Mouse (Mus musculus) stomach, embryonic 14.5 days (tissue): ENCODE data around the gene Olfr569. TPM values are rescaled to one million over a fixed set of nuclear protein-coding genes. Genes with fewer than 3 reads are reported as not detected.

Experiments
- ATAC-seq: fragments of 200-750 bp; cut with Nextera tagmentation; 2 replicates; pipeline ENCODE4 v1.8.0; 2017; ENCODE audit warnings: low read depth, moderate TSS enrichment; ENCODE audit not compliant: insufficient number of reproducible peaks, insufficient read depth, low FRiP score
- H3K27ac ChIP-seq: fragments of 300-500 bp; sonication (generic); 2 replicates; pipeline ENCODE4 v1.5.1; 2014; ENCODE audit warnings: mild to moderate bottlenecking, low read length, moderate library complexity, mixed read lengths
- H3K27me3 ChIP-seq: fragments of 300-500 bp; sonication (generic); 2 replicates; pipeline ENCODE4 v1.6.1; 2014; ENCODE audit warnings: low read length, control low read depth, mixed read lengths; ENCODE audit not compliant: control insufficient read depth, insufficient read depth
- H3K36me3 ChIP-seq: fragments of 300-500 bp; sonication (generic); 2 replicates; pipeline ENCODE4 v1.6.1; 2014; ENCODE audit warnings: mild to moderate bottlenecking, control low read depth, low read length, moderate library complexity, mixed read lengths; ENCODE audit not compliant: control insufficient read depth, insufficient read depth
- H3K4me1 ChIP-seq: fragments of 300-500 bp; sonication (generic); 2 replicates; pipeline ENCODE4 v1.6.1; 2014; ENCODE audit warnings: low read length, control low read depth, mixed read lengths; ENCODE audit not compliant: control insufficient read depth, insufficient read depth
- H3K4me2 ChIP-seq: fragments of 300-500 bp; sonication (generic); replicated peaks from 2 replicates; pipeline ENCODE4 v1.6.1; 2014; ENCODE audit warnings: low read depth, low read length, control low read depth
- H3K4me3 ChIP-seq: fragments of 300-500 bp; sonication (generic); 2 replicates; pipeline ENCODE4 v1.5.1; 2014; ENCODE audit warnings: low read depth, low read length, control low read depth
- H3K9ac ChIP-seq: fragments of 300-500 bp; sonication (generic); replicated peaks from 2 replicates; pipeline ENCODE4 v1.6.1; 2014; ENCODE audit warnings: low read depth, mild to moderate bottlenecking, control low read depth, low read length, moderate library complexity, mixed read lengths
- H3K9me3 ChIP-seq: fragments of 300-500 bp; sonication (generic); 2 replicates; pipeline ENCODE4 v1.6.1; 2016; ENCODE audit warnings: low read depth, low read length, control low read depth; ENCODE audit not compliant: control insufficient read depth
- WGBS: fragments of 180-500 bp; shearing (Covaris S2); extraction: QIAGEN DNeasy Blood & Tissue Kit; methylation state at CpG from one replicate; pipeline ENCODE4 v1.1.7; 2014; 5-methylcytosine and 5-hydroxymethylcytosine counted together
- polyA plus RNA-seq: library from polyadenylated mRNA; unstranded; fragments of >200 nt; fragmentation: Nextera tagmentation; extraction: Ambion mirVana; gene quantifications from 2 replicates; pipeline ENCODE4 v1.2.1, GENCODE M21; 2014

Olfr569 gene
- polyA plus RNA-seq, 1 experiment from 2014 or later: not detected

- Histone ChIP-seq H3K4me1 (no peaks in the 10 kb centered on the region), H3K4me2 (no peak within 1 kb of the TSS), H3K9ac (no peak within 1 kb of the TSS), H3K27ac (no peak within 1 kb of the TSS), H3K4me3 (no peak within 1 kb of the TSS), H3K36me3 (no peaks in the 10 kb centered on the region), H3K9me3 (no peaks in the 10 kb centered on the region), H3K27me3 (no peaks in the 10 kb centered on the region)
- ATAC-seq: no peak
- WGBS: 70% methylated on average over 1 of the region's 1 CpGs
Measured at GRCm38 (mm10) chr7:102858665-102859064, 32.0 kb downstream of the Olfr569 start, which contains the start of gene Olfr566. TSS of gene Olfr566 (minus strand) at chr7:102858765.

- H3K27me3 ChIP-seq: no peaks in the 10 kb centered on the region
- no peak overlapping the region for H3K27ac ChIP-seq
- H3K9me3 ChIP-seq: no peaks in the 10 kb centered on the region
- no peak overlapping the region for H3K4me3 ChIP-seq
- no peak overlapping the region for H3K4me2 ChIP-seq
- no peaks in the 10 kb centered on the region for H3K36me3 ChIP-seq
- ATAC-seq: no peak
- no peaks in the 10 kb centered on the region for H3K4me1 ChIP-seq
- no peak overlapping the region for H3K9ac ChIP-seq
Measured at GRCm38 (mm10) chr7:102855807-102856206, 34.9 kb downstream of the Olfr569 start.

Other genes starting within 250 kb of the Olfr569 start
- not detected in 2 replicates for gene Olfr555, start 232.1 kb downstream of the Olfr569 start, polyA plus RNA-seq
- gene Olfr556, start 226.0 kb downstream of the Olfr569 start, polyA plus RNA-seq: not detected in 2 replicates
- 17.0 and 22.1 TPM in 2 replicates for gene Trim68, start 203.6 kb downstream of the Olfr569 start, polyA plus RNA-seq
- gene Olfr557, start 195.0 kb downstream of the Olfr569 start, polyA plus RNA-seq: not detected in 2 replicates
- 0.13 and 0.17 TPM in 2 replicates for gene Olfr558, start 188.7 kb downstream of the Olfr569 start, polyA plus RNA-seq
- not detected in 2 replicates for gene Olfr33, start 171.8 kb downstream of the Olfr569 start, polyA plus RNA-seq
- gene Olfr559, start 163.4 kb downstream of the Olfr569 start, polyA plus RNA-seq: not detected in 2 replicates
- gene Olfr560, start 131.5 kb downstream of the Olfr569 start, polyA plus RNA-seq: not detected in 2 replicates
- gene Olfr78, start 131.4 kb downstream of the Olfr569 start, polyA plus RNA-seq: 0.18 and 0.49 TPM in 2 replicates
- not detected in 2 replicates for gene Olfr561, start 119.7 kb downstream of the Olfr569 start, polyA plus RNA-seq
- not detected in 2 replicates for gene Olfr564, start 87.4 kb downstream of the Olfr569 start, polyA plus RNA-seq
- gene Olfr566, start 32.1 kb downstream of the Olfr569 start, polyA plus RNA-seq: not detected in 2 replicates
- not detected in 2 replicates for gene Olfr568, start 13.8 kb downstream of the Olfr569 start, polyA plus RNA-seq
- not detected in 2 replicates for gene Olfr570, start 3.7 kb upstream of the Olfr569 start, polyA plus RNA-seq
- not detected in 2 replicates for gene Olfr571, start 26.7 kb upstream of the Olfr569 start, polyA plus RNA-seq
- not detected in 2 replicates for gene Olfr572, start 33.5 kb upstream of the Olfr569 start, polyA plus RNA-seq
- gene Olfr573-ps1, start 51.7 kb upstream of the Olfr569 start, polyA plus RNA-seq: not detected in 2 replicates
- not detected in 2 replicates for gene Olfr574, start 57.6 kb upstream of the Olfr569 start, polyA plus RNA-seq
- gene Olfr575, start 67.9 kb upstream of the Olfr569 start, polyA plus RNA-seq: not detected in 2 replicates
- not detected in 2 replicates for gene Olfr576, start 71.8 kb upstream of the Olfr569 start, polyA plus RNA-seq
- gene Olfr577, start 85.1 kb upstream of the Olfr569 start, polyA plus RNA-seq: not detected in 2 replicates
- not detected in 2 replicates for gene Olfr578, start 98.4 kb upstream of the Olfr569 start, polyA plus RNA-seq
- not detected in 2 replicates for gene Olfr582, start 147.1 kb upstream of the Olfr569 start, polyA plus RNA-seq
- not detected in 2 replicates for gene Olfr583, start 160.4 kb upstream of the Olfr569 start, polyA plus RNA-seq
- not detected in 2 replicates for gene Olfr584, start 191.0 kb upstream of the Olfr569 start, polyA plus RNA-seq
- not detected in 2 replicates for gene Olfr585, start 206.8 kb upstream of the Olfr569 start, polyA plus RNA-seq
- gene Olfr586, start 234.8 kb upstream of the Olfr569 start, polyA plus RNA-seq: not detected in 2 replicates
- gene Olfr588-ps1, start 250.0 kb upstream of the Olfr569 start, polyA plus RNA-seq: not detected in 2 replicates